Mouse (Mus musculus) hindbrain, postnatal 0 days (tissue): ENCODE measurements around the gene Ptx3. TPM values are rescaled to one million over a fixed set of nuclear protein-coding genes. Genes with fewer than 3 reads are reported as not detected.

ENCODE experiments used
- ATAC-seq: fragments of 200-750 bp; cut with Nextera tagmentation; 2 replicates; pipeline ENCODE4 v1.8.0; 2017; ENCODE audit warnings: mild to moderate bottlenecking, moderate TSS enrichment, moderate library complexity
- DNase-seq: peaks from one replicate; pipeline ENCODE4 v3.0.0-alpha.2; 2015; ENCODE audit warnings: low spot score
- H3K27ac ChIP-seq: fragments of 300-500 bp; sonication (generic); 2 replicates; pipeline ENCODE4 v1.5.1; 2014; ENCODE audit warnings: mild to moderate bottlenecking
- H3K27me3 ChIP-seq: fragments of 300-500 bp; sonication (generic); 2 replicates; pipeline ENCODE4 v1.6.1; 2014; ENCODE audit warnings: low read length, mixed read lengths; ENCODE audit not compliant: insufficient read depth
- H3K36me3 ChIP-seq: fragments of 300-500 bp; sonication (generic); 2 replicates; pipeline ENCODE4 v1.6.1; 2014; ENCODE audit warnings: low read length, mixed read lengths; ENCODE audit not compliant: insufficient read depth
- H3K4me1 ChIP-seq: fragments of 300-500 bp; sonication (generic); 2 replicates; pipeline ENCODE4 v1.6.1; 2014; ENCODE audit warnings: antibody characterized with exemption, low read length, mixed read lengths; ENCODE audit not compliant: insufficient read depth
- H3K4me2 ChIP-seq: fragments of 300-500 bp; sonication (generic); 2 replicates; pipeline ENCODE4 v1.6.1; 2014; ENCODE audit warnings: low read depth, mild to moderate bottlenecking, low read length, moderate library complexity, mixed read lengths
- H3K4me3 ChIP-seq: fragments of 300-500 bp; sonication (generic); 2 replicates; pipeline ENCODE4 v1.5.1; 2014; ENCODE audit warnings: low read length
- H3K9ac ChIP-seq: fragments of 300-500 bp; sonication (generic); replicated peaks from 2 replicates; pipeline ENCODE4 v1.6.1; 2014; ENCODE audit warnings: mild to moderate bottlenecking, low read length, moderate library complexity, mixed read lengths
- H3K9me3 ChIP-seq: fragments of 300-500 bp; sonication (generic); 2 replicates; pipeline ENCODE4 v1.6.1; 2016; ENCODE audit warnings: low read length, mixed read lengths
- CTCF ChIP-seq: IDR thresholded peaks from 2 replicates; pipeline ENCODE4 v1.5.1; 2016; ENCODE audit warnings: antibody characterized with exemption, control low read depth, low read depth
- WGBS: fragments of 180-500 bp; shearing (Covaris S2); extraction: QIAGEN DNeasy Blood & Tissue Kit; methylation state at CpG from one replicate; pipeline ENCODE4 v1.1.7; 2014; 5-methylcytosine and 5-hydroxymethylcytosine counted together
- polyA plus RNA-seq: library from polyadenylated mRNA; unstranded; fragments of >200 nt; fragmentation: Nextera tagmentation; extraction: Ambion mirVana; gene quantifications from 2 replicates; pipeline ENCODE4 v1.2.1, GENCODE M21; 2015
- total RNA-seq: library from RNA; depleted of rRNA; stranded (reverse); fragments of >200 nt; gene quantifications from 2 replicates; pipeline ENCODE4 v1.2.3, GENCODE M21; 2014; rRNA removed

Ptx3 gene
- 1.4 and 3.2 TPM in 2 replicates for total RNA-seq
- 4.0 and 4.1 TPM in 2 replicates for polyA plus RNA-seq

- H3K27me3 ChIP-seq: no peaks in the 10 kb centered on the region; the same call in 1 of the 2 replicates
- 5% methylated on average over 20 of the region's 20 CpGs for WGBS
- TF ChIP-seq CTCF: no peak
- peak within 1 kb of the TSS; percentile 49 for H3K4me3 ChIP-seq
- H3K4me2 ChIP-seq: peak within 1 kb of the TSS; percentile 95
- H3K4me1 ChIP-seq: no peaks in the 10 kb centered on the region
- H3K9me3 ChIP-seq: no peaks in the 10 kb centered on the region
- peak within 1 kb of the TSS; percentile 52 for H3K9ac ChIP-seq
- peak; percentile 37 for DNase-seq
- H3K27ac ChIP-seq: peak within 1 kb of the TSS; percentile 45; the same call in 1 of the 2 replicates
- H3K36me3 ChIP-seq: no peaks in the 10 kb centered on the region
- ATAC-seq: peak; percentile 21; the same call in 1 of the 2 replicates
These were observed at the start of gene Ptx3 for GRCm38 (mm10) chr3:66219655-66220191. Gene Ptx3 (plus strand): TSS chr3:66219910.

- Histone ChIP-seq H3K36me3 (no peaks in the 10 kb centered on the region), H3K9ac (no peak overlapping the region), H3K4me2 (no peak overlapping the region), H3K27me3 (no peaks in the 10 kb centered on the region), H3K4me1 (no peaks in the 10 kb centered on the region), H3K4me3 (no peak overlapping the region), H3K27ac (no peak overlapping the region), H3K9me3 (no peaks in the 10 kb centered on the region)
- DNase-seq: peak; percentile 69
- TF ChIP-seq CTCF: no peak
- WGBS: 35% methylated on average over 5 of the region's 5 CpGs
- no peak for ATAC-seq
These were observed 46.8 kb upstream of the Ptx3 start for GRCm38 (mm10) chr3:66172907-66173306.

GRCm38 (mm10) chr3:66179647-66180046, 40.1 kb upstream of the Ptx3 start:
- Histone ChIP-seq H3K36me3 (no peaks in the 10 kb centered on the region), H3K27me3 (no peaks in the 10 kb centered on the region), H3K9ac (no peak overlapping the region), H3K4me3 (no peak overlapping the region), H3K27ac (no peak overlapping the region), H3K9me3 (no peaks in the 10 kb centered on the region), H3K4me2 (no peak overlapping the region), H3K4me1 (no peaks in the 10 kb centered on the region)
- TF ChIP-seq CTCF: peak; percentile 46; the same call in 1 of the 2 replicates
- ATAC-seq (no peak), DNase-seq (peak; percentile 21)
- 52% methylated on average over 2 of the region's 2 CpGs for WGBS

GRCm38 (mm10) chr3:66193910-66194562, 25.7 kb upstream of the Ptx3 start:
- no peak for ATAC-seq
- H3K4me1 ChIP-seq: no peaks in the 10 kb centered on the region
- DNase-seq: no peak
- no peak overlapping the region for H3K4me3 ChIP-seq
- H3K27me3 ChIP-seq: no peaks in the 10 kb centered on the region
- TF ChIP-seq CTCF: no peak
- 59% methylated on average over 3 of the region's 3 CpGs for WGBS
- H3K9me3 ChIP-seq: no peaks in the 10 kb centered on the region
- no peak overlapping the region for H3K4me2 ChIP-seq
- no peak overlapping the region for H3K9ac ChIP-seq
- no peaks in the 10 kb centered on the region for H3K36me3 ChIP-seq
- H3K27ac ChIP-seq: no peak overlapping the region

- H3K4me1 ChIP-seq: no peaks in the 10 kb centered on the region
- no peaks in the 10 kb centered on the region for H3K9me3 ChIP-seq
- H3K27ac ChIP-seq: no peak overlapping the region
- H3K9ac ChIP-seq: no peak overlapping the region
- no peak overlapping the region for H3K4me3 ChIP-seq
- no peak for TF ChIP-seq CTCF
- DNase-seq: no peak
- no peaks in the 10 kb centered on the region for H3K27me3 ChIP-seq
- H3K4me2 ChIP-seq: no peak overlapping the region
- H3K36me3 ChIP-seq: no peaks in the 10 kb centered on the region
- peak; percentile 58; the same call in 1 of the 2 replicates for ATAC-seq
- 60% methylated on average over 4 of the region's 4 CpGs for WGBS
These were observed 10.7 kb upstream of the Ptx3 start for GRCm38 (mm10) chr3:66208836-66209573.

- DNase-seq (no peak), ATAC-seq (no peak)
- Histone ChIP-seq H3K27me3 (no peaks in the 10 kb centered on the region), H3K4me3 (no peak overlapping the region), H3K9me3 (no peaks in the 10 kb centered on the region), H3K4me2 (no peak overlapping the region), H3K27ac (no peak overlapping the region), H3K4me1 (no peaks in the 10 kb centered on the region), H3K36me3 (no peaks in the 10 kb centered on the region), H3K9ac (no peak overlapping the region)
- 95% methylated on average over 1 of the region's 1 CpGs for WGBS
- TF ChIP-seq CTCF: no peak
These were observed 6.2 kb upstream of the Ptx3 start for GRCm38 (mm10) chr3:66213524-66213923.
